Mouse (Mus musculus) limb, embryonic 13.5 days (tissue): Measurements from ENCODE around the gene Tbxa2r. TPM values are rescaled to one million over a fixed set of nuclear protein-coding genes. Genes with fewer than 3 reads are reported as not detected.

Source experiments
- ATAC-seq: fragments of 200-750 bp; cut with Nextera tagmentation; 2 replicates; pipeline ENCODE4 v1.8.0; 2017; ENCODE audit warnings: low read depth, moderate number of reproducible peaks, moderate TSS enrichment; ENCODE audit not compliant: low FRiP score
- H3K27ac ChIP-seq: fragments of 300-500 bp; sonication (generic); 2 replicates; pipeline ENCODE4 v1.5.1; 2015; ENCODE audit warnings: inconsistent platforms, mild to moderate bottlenecking, moderate library complexity
- H3K27me3 ChIP-seq: fragments of 300-500 bp; sonication (generic); 2 replicates; pipeline ENCODE4 v1.6.1; 2015; ENCODE audit warnings: mild to moderate bottlenecking, inconsistent platforms
- H3K36me3 ChIP-seq: fragments of 300-500 bp; sonication (generic); 2 replicates; pipeline ENCODE4 v1.6.1; 2015; ENCODE audit warnings: inconsistent platforms, mild to moderate bottlenecking, moderate library complexity
- H3K4me1 ChIP-seq: fragments of 300-500 bp; sonication (generic); 2 replicates; pipeline ENCODE4 v1.6.1; 2015; ENCODE audit warnings: inconsistent platforms
- H3K4me2 ChIP-seq: fragments of 300-500 bp; sonication (generic); replicated peaks from 2 replicates; pipeline ENCODE4 v1.6.1; 2015; ENCODE audit warnings: inconsistent platforms, mild to moderate bottlenecking, moderate library complexity
- H3K4me3 ChIP-seq: fragments of 300-500 bp; sonication (generic); 2 replicates; pipeline ENCODE4 v1.5.1; 2015; ENCODE audit warnings: moderate library complexity, mild to moderate bottlenecking, inconsistent platforms
- H3K9ac ChIP-seq: fragments of 300-500 bp; sonication (generic); 2 replicates; pipeline ENCODE4 v1.6.1; 2015; ENCODE audit warnings: mild to moderate bottlenecking, inconsistent platforms
- H3K9me3 ChIP-seq: fragments of 300-500 bp; sonication (generic); 2 replicates; pipeline ENCODE4 v1.6.1; 2016; ENCODE audit warnings: inconsistent platforms
- WGBS: fragments of 180-500 bp; shearing (Covaris S2); methylation state at CpG from one replicate; pipeline ENCODE4 v1.1.7; 2015; 5-methylcytosine and 5-hydroxymethylcytosine counted together
- polyA plus RNA-seq: library from polyadenylated mRNA; unstranded; fragments of >200 nt; fragmentation: Nextera tagmentation; extraction: Ambion mirVana; gene quantifications from 2 replicates; pipeline ENCODE4 v1.2.1, GENCODE M21; 2015

Tbxa2r gene
- polyA plus RNA-seq, 1 experiment from 2014 or later: 5.2 TPM

DNA sequence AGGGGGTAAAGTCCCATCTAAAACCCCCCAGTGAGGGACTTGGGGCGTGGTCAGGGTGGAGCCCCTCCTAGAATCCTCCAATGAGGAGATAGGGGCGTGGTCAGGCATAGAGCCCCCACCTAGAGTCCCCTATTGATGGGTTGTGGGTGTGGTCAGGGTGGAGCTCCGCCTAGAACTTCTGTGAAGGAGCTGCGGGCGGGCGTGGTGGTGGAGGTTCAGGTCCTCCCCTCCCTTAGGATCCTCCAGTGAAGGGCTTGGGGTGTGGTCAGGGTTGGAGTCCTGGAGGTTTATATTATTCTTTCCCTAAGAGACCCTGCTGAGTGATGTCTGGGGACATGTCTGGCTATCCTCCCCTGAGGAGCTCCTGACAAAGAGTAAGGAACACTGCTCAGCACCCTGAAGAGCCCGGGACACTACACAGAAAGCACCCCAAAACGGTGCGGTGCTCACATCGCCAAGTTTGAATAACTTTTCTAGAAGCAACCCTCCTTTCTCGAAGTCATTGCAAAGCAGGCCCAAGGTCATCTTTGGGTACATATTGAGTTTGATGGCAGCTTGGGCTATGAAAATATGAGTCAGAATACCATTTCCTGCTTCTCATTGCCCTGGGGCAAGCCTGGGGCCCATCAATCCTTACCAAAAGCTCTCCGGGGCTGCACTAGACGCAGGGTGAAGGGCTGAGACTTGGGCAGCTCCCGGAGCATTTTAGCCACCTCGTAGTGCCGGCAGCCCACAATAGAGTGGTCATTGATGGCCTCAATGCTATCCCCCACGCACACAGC, 12.2 kb downstream of the Tbxa2r start:
- H3K27me3 ChIP-seq: peaks cover 79% of the 10 kb centered on the region
- WGBS: 47% methylated on average over 17 of the region's 17 CpGs

DNA sequence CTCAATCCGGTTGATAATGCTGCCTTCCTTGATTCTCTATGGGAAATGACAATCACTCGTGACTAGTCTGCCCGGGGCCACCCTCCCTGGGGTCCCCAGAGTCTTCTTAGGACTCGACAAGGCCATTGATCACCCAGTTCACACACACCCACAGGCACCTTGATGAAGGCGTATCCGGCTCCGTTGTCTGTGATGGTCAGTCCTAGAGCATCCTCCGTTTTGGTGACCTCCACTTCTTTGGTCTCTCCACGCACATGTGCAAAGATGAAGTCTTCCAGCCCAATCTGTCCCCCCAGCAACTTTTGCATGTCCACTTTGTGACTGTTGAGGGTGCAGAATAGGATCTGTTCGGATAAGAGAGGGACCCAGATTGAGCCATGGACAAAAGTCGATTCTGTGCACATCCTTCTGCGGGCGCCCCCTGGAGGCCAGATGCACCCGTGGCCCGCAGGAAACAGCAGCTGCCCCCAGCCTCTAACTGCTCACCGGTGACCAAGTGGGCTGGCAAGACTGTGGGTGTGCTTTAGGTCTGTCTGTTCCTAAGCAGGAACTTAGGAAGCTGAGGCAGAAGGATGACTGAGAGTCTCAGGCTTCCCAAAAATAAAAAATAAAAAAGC, 12.9 kb downstream of the Tbxa2r start:
- H3K27me3 ChIP-seq: peaks cover 86% of the 10 kb centered on the region
- H3K4me3 ChIP-seq: no peak overlapping the region

More for the DNA sequence above, 12.2 kb downstream of the Tbxa2r start:
- no peak overlapping the region for H3K27ac ChIP-seq
- H3K4me1 ChIP-seq: peaks cover 18% of the 10 kb centered on the region
- no peak overlapping the region for H3K9ac ChIP-seq
- ATAC-seq: no peak
- H3K36me3 ChIP-seq: peaks cover 8% of the 10 kb centered on the region
- H3K4me2 ChIP-seq: no peak overlapping the region
- no peaks in the 10 kb centered on the region for H3K9me3 ChIP-seq
- no peak overlapping the region for H3K4me3 ChIP-seq

GRCm38 (mm10) chr10:81342686-81343505, 14.4 kb downstream of the Tbxa2r start, which contains the start of gene Gipc3:
Gene Gipc3 (minus strand): TSS chr10:81343266.
- H3K9me3 ChIP-seq: no peaks in the 10 kb centered on the region
- no peak within 1 kb of the TSS for H3K27ac ChIP-seq
- peaks cover 84% of the 10 kb centered on the region for H3K27me3 ChIP-seq
- H3K4me3 ChIP-seq: peak within 1 kb of the TSS; percentile 44
- peaks cover 16% of the 10 kb centered on the region for H3K36me3 ChIP-seq
- no peak for ATAC-seq
- peak within 1 kb of the TSS; percentile 67 for H3K9ac ChIP-seq
- WGBS: 4% methylated on average over 60 of the region's 67 CpGs
- H3K4me2 ChIP-seq: peak within 1 kb of the TSS; percentile 76
- H3K4me1 ChIP-seq: peaks cover 27% of the 10 kb centered on the region

More for the DNA sequence above, 12.9 kb downstream of the Tbxa2r start:
- Histone ChIP-seq H3K9ac (no peak overlapping the region), H3K4me2 (no peak overlapping the region), H3K9me3 (no peaks in the 10 kb centered on the region), H3K27ac (no peak overlapping the region), H3K4me1 (peaks cover 16% of the 10 kb centered on the region), H3K36me3 (peaks cover 8% of the 10 kb centered on the region)
- no peak for ATAC-seq
- 34% methylated on average over 16 of the region's 16 CpGs for WGBS

DNA sequence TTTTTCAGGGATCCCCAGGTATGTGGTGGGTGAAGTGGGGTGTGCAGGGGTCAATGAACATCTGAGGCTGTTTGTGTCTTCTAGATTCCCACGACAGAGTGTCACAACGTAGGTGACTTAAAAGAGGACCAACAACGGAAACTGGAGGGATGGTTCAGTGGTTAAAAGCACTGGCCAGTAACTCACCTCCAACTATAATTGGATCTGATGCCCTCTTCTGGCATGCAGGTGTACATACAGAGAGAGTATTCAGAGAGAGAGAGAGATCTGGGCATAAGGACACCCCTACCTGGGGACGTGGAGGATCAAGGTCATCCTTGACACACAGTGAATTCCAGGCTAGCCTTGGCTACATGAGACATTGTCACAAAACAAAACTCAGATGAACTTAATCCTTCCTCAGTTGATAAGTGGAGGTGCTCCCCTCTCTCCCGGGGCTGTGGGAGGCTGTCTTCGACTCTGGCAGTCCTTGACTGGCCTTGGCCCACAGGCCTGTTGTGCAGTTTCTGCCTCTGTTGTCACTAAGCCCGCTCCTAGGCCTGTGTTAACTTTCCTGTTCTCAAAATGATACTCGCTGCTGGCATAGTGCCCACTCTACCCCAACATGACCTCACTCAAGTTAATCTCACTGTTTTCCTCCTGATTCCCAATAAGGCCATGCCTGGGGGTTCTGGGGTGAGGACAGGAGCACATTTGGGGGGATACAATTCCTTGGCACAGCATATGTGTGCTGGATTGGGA, 16.1 kb downstream of the Tbxa2r start:
- no peak for ATAC-seq
- H3K4me2 ChIP-seq: no peak overlapping the region
- H3K27me3 ChIP-seq: peaks cover 74% of the 10 kb centered on the region
- no peak overlapping the region for H3K9ac ChIP-seq
- H3K9me3 ChIP-seq: no peaks in the 10 kb centered on the region
- H3K4me3 ChIP-seq: no peak overlapping the region
- no peak overlapping the region for H3K27ac ChIP-seq
- 54% methylated on average over 8 of the region's 8 CpGs for WGBS
- peaks cover 23% of the 10 kb centered on the region for H3K36me3 ChIP-seq
- H3K4me1 ChIP-seq: peaks cover 40% of the 10 kb centered on the region

GRCm38 (mm10) chr10:81345162-81345534, 16.6 kb downstream of the Tbxa2r start:
- Histone ChIP-seq H3K4me1 (peaks cover 41% of the 10 kb centered on the region), H3K36me3 (peaks cover 23% of the 10 kb centered on the region), H3K4me3 (no peak overlapping the region), H3K9me3 (no peaks in the 10 kb centered on the region), H3K27me3 (peaks cover 71% of the 10 kb centered on the region), H3K4me2 (no peak overlapping the region), H3K9ac (no peak overlapping the region), H3K27ac (no peak overlapping the region)
- ATAC-seq: no peak
- WGBS: 81% methylated on average over 4 of the region's 4 CpGs

- ATAC-seq: no peak
- Histone ChIP-seq H3K4me2 (peak overlapping the region; percentile 63), H3K36me3 (peaks cover 23% of the 10 kb centered on the region), H3K27me3 (peaks cover 57% of the 10 kb centered on the region), H3K4me1 (peaks cover 41% of the 10 kb centered on the region), H3K4me3 (peak overlapping the region; percentile 37), H3K9ac (peak overlapping the region; percentile 58), H3K9me3 (no peaks in the 10 kb centered on the region), H3K27ac (no peak overlapping the region)
- 6% methylated on average over 55 of the region's 55 CpGs for WGBS
These were observed 18.0 kb downstream of the Tbxa2r start for GRCm38 (mm10) chr10:81346453-81347067.

GRCm38 (mm10) chr10:81349146-81349545, 20.6 kb downstream of the Tbxa2r start:
- H3K4me2 ChIP-seq: peak overlapping the region; percentile 93
- 0 out of 2 replicates have a peak overlapping the region, but pooled peaks have one; percentile 15 for H3K27ac ChIP-seq
- H3K4me1 ChIP-seq: peaks cover 34% of the 10 kb centered on the region
- peak overlapping the region; percentile 88 for H3K4me3 ChIP-seq
- no peak for ATAC-seq
- H3K27me3 ChIP-seq: peaks cover 31% of the 10 kb centered on the region
- 7% methylated on average over 12 of the region's 12 CpGs for WGBS
- H3K9ac ChIP-seq: peak overlapping the region; percentile 94
- peaks cover 23% of the 10 kb centered on the region for H3K36me3 ChIP-seq
- H3K9me3 ChIP-seq: no peaks in the 10 kb centered on the region

DNA sequence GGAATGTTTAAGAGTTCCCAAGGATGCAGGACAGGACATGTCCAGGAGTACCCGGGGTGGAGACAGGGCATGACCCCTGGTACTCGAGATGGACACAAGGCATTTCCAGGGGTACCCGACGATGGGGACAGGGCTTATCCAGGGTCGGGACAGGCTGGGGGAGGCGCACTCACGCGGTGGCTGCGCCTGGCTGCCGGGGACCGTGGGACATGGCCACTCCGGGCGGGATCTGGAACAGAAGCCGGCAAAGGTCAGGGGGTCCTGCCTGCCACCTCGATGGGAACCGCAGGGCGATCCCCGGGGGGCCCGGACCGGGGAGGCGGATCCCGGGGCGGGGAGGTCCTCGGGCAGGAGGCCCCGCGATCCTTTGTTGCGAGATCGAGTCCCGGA, 21.4 kb downstream of the Tbxa2r start:
- H3K4me1 ChIP-seq: peaks cover 36% of the 10 kb centered on the region
- peaks cover 24% of the 10 kb centered on the region for H3K27me3 ChIP-seq
- under 1% methylated on average over 25 of the region's 29 CpGs for WGBS
- H3K4me3 ChIP-seq: peak overlapping the region; percentile 88
- H3K36me3 ChIP-seq: peaks cover 23% of the 10 kb centered on the region
- peak; percentile 28 for ATAC-seq
- peak overlapping the region; percentile 63 for H3K27ac ChIP-seq
- no peaks in the 10 kb centered on the region for H3K9me3 ChIP-seq
- peak overlapping the region; percentile 93 for H3K4me2 ChIP-seq
- peak overlapping the region; percentile 94 for H3K9ac ChIP-seq

- under 1% methylated on average over 54 of the region's 54 CpGs for WGBS
- H3K9ac ChIP-seq: peak within 1 kb of the TSS; percentile 94
- ATAC-seq: peak; percentile 96
- H3K27me3 ChIP-seq: peaks cover 18% of the 10 kb centered on the region
- H3K4me1 ChIP-seq: peaks cover 36% of the 10 kb centered on the region
- H3K4me2 ChIP-seq: peak within 1 kb of the TSS; percentile 93
- peak within 1 kb of the TSS; percentile 88 for H3K4me3 ChIP-seq
- no peaks in the 10 kb centered on the region for H3K9me3 ChIP-seq
- H3K27ac ChIP-seq: peak within 1 kb of the TSS; percentile 63
- peaks cover 18% of the 10 kb centered on the region for H3K36me3 ChIP-seq
These were observed 22.0 kb downstream of the Tbxa2r start, which contains the start of gene Hmg20b for GRCm38 (mm10) chr10:81350351-81351063. Gene Hmg20b (minus strand): TSS chr10:81350480.

- Histone ChIP-seq H3K4me3 (no peak overlapping the region), H3K9ac (peak overlapping the region; percentile 25; the same call in 1 of the 2 replicates), H3K36me3 (peaks cover 15% of the 10 kb centered on the region), H3K4me1 (peaks cover 33% of the 10 kb centered on the region), H3K9me3 (no peaks in the 10 kb centered on the region), H3K27me3 (peaks cover 9% of the 10 kb centered on the region), H3K4me2 (no peak overlapping the region), H3K27ac (no peak overlapping the region)
- 16% methylated on average over 9 of the region's 9 CpGs for WGBS
- ATAC-seq: no peak
These were observed 23.3 kb downstream of the Tbxa2r start for GRCm38 (mm10) chr10:81351678-81352291.
